Mouse (Mus musculus) ES-Bruce4 (cell line): Measurements from ENCODE around the gene Mesp1. TPM values are rescaled to one million over a fixed set of nuclear protein-coding genes. Genes with fewer than 3 reads are reported as not detected.

Experiments used
- H3K27ac ChIP-seq: 2 replicates; pipeline ENCODE4 v1.5.1; 2012; ENCODE audit warnings: low read length, inconsistent platforms; ENCODE audit not compliant: insufficient read depth
- H3K27me3 ChIP-seq: 2 replicates; pipeline ENCODE4 v1.6.1; 2012; ENCODE audit warnings: mild to moderate bottlenecking, low read length, inconsistent platforms; ENCODE audit not compliant: control insufficient read depth, poor library complexity, insufficient read depth, severe bottlenecking
- H3K36me3 ChIP-seq: 2 replicates; pipeline ENCODE4 v1.6.1; 2012; ENCODE audit warnings: inconsistent platforms, mild to moderate bottlenecking, low read length, moderate library complexity; ENCODE audit not compliant: control insufficient read depth, poor library complexity, insufficient read depth, severe bottlenecking
- H3K4me1 ChIP-seq: one replicate; pipeline ENCODE4 v1.8.1; 2011; ENCODE audit warnings: low read length; ENCODE audit not compliant: control insufficient read depth, insufficient read depth
- H3K4me3 ChIP-seq: 2 replicates; pipeline ENCODE4 v1.5.1; 2011; ENCODE audit warnings: low read depth, mild to moderate bottlenecking, low read length
- H3K9ac ChIP-seq: 2 replicates; pipeline ENCODE4 v1.6.1; 2012; ENCODE audit warnings: low read depth, mild to moderate bottlenecking, inconsistent platforms; ENCODE audit not compliant: poor library complexity, severe bottlenecking
- H3K9me3 ChIP-seq: replicated peaks from 2 replicates; pipeline ENCODE4 v1.6.1; 2012; ENCODE audit warnings: mild to moderate bottlenecking, low read length, inconsistent platforms; ENCODE audit not compliant: control insufficient read depth, poor library complexity, insufficient read depth, severe bottlenecking
- CTCF ChIP-seq: IDR thresholded peaks from one replicate; pipeline ENCODE4 v1.8.1; 2011; ENCODE audit warnings: low read depth, low read length
- EP300 ChIP-seq: IDR thresholded peaks from 2 replicates; pipeline ENCODE4 v1.6.1; 2011; ENCODE audit warnings: low read depth, low read length; ENCODE audit not compliant: insufficient read depth
- POLR2A ChIP-seq: IDR thresholded peaks from one replicate; pipeline ENCODE4 v1.8.1; 2011; ENCODE audit warnings: low read length; ENCODE audit not compliant: insufficient read depth
- polyA plus RNA-seq: library from polyadenylated mRNA; stranded (reverse); fragments of >200 nt; gene quantifications from 2 replicates; pipeline ENCODE4 v1.2.4, GENCODE M21; 2011; ENCODE audit warnings: low read depth; ENCODE audit not compliant: missing spikeins, insufficient read depth, insufficient read length

The Mesp1 gene
- polyA plus RNA-seq: not detected in 2 replicates

DNA sequence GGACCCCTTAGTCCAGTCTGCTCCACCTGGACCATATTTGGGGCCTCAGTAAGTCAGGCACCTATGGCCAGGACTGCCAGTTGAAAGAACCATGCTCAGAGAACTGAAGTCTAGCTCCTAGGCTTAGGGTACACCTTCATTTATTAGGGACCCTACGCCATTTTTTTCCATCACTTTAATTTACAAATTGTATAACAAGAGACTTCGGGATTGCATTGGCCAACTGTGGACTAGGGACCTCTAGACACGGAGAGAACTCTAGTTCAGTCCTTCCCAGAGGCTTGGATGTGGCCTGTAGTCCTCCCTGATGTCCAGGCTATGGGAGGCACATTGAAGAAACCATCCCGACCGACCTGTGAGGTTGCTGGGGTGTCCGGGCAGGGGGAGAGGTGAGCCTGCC lies at the start of gene Mesp1:
Gene Mesp1, minus strand, starts transcription at position 101 of the 400 bp plus-strand sequence.
- Histone ChIP-seq H3K9me3 (no peaks in the 10 kb centered on the region), H3K9ac (peak within 1 kb of the TSS; percentile 16), H3K27ac (no peak within 1 kb of the TSS), H3K27me3 (no peaks in the 10 kb centered on the region), H3K4me1 (no peaks in the 10 kb centered on the region), H3K4me3 (peak within 1 kb of the TSS; percentile 65), H3K36me3 (no peaks in the 10 kb centered on the region)
- TF ChIP-seq EP300 (no peak), CTCF (no peak)

DNA sequence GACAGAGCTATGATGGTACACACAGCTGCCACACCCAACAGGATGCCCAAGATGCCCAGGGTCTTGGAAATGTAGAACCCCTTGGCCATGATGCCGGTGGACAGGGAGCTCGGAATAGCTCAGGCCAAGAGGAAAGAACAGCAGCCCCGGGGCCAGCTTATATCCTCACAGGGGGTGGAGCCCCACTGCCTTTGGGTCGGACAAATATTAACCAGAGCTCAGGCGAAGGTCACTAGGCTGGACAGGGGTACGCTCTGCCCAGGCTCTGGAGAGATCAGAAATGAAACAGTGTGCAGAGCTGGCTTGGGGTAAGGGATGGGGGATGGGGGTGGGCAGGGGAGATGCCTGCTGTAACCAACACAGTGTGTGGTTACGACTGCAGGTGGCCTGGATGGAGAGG lies 48.6 kb upstream of the Mesp1 start:
- Histone ChIP-seq H3K9ac (no peak overlapping the region), H3K4me1 (no peaks in the 10 kb centered on the region), H3K27me3 (no peaks in the 10 kb centered on the region), H3K36me3 (no peaks in the 10 kb centered on the region), H3K9me3 (no peaks in the 10 kb centered on the region), H3K4me3 (no peak overlapping the region), H3K27ac (no peak overlapping the region)
- TF ChIP-seq POLR2A (no peak), CTCF (no peak), EP300 (no peak)

DNA sequence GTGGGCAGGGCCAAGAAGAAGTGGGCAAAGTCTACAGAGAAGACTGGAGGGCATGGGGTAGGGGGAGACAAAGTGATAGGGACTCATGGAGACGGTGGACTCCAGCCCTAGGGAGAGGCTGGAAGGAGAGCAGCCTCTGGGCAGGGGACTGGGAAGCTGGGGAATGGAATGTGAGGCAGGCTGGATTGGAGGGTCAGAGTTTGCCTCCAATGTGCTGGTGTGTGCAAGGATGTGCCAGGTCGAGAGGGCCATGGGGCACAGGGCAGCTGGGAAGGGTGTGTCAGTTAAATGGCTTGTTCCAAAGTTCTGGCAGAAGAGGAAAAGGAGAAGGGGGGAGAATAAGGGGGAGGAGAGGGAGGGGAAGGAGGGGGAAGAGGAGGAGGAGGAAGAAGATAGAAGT lies 43.7 kb upstream of the Mesp1 start:
- no peaks in the 10 kb centered on the region for H3K9me3 ChIP-seq
- no peaks in the 10 kb centered on the region for H3K36me3 ChIP-seq
- no peak overlapping the region for H3K9ac ChIP-seq
- H3K27ac ChIP-seq: no peak overlapping the region
- no peak for TF ChIP-seq EP300
- no peak for TF ChIP-seq POLR2A
- TF ChIP-seq CTCF: no peak
- H3K4me1 ChIP-seq: no peaks in the 10 kb centered on the region
- no peaks in the 10 kb centered on the region for H3K27me3 ChIP-seq
- H3K4me3 ChIP-seq: no peak overlapping the region

- Histone ChIP-seq H3K9ac (no peak overlapping the region), H3K4me1 (no peaks in the 10 kb centered on the region), H3K27ac (no peak overlapping the region), H3K36me3 (no peaks in the 10 kb centered on the region), H3K27me3 (no peaks in the 10 kb centered on the region), H3K4me3 (no peak overlapping the region), H3K9me3 (no peaks in the 10 kb centered on the region)
- TF ChIP-seq EP300 (no peak), POLR2A (no peak), CTCF (no peak)
Observed at GRCm38 (mm10) chr7:79835196-79835595, 41.6 kb upstream of the Mesp1 start.

- Histone ChIP-seq H3K27ac (no peak overlapping the region), H3K9me3 (no peaks in the 10 kb centered on the region), H3K9ac (no peak overlapping the region), H3K4me3 (no peak overlapping the region), H3K4me1 (no peaks in the 10 kb centered on the region), H3K36me3 (no peaks in the 10 kb centered on the region), H3K27me3 (no peaks in the 10 kb centered on the region)
- TF ChIP-seq CTCF (no peak), POLR2A (no peak), EP300 (no peak)
Observed at GRCm38 (mm10) chr7:79832980-79833379, 39.4 kb upstream of the Mesp1 start.

DNA sequence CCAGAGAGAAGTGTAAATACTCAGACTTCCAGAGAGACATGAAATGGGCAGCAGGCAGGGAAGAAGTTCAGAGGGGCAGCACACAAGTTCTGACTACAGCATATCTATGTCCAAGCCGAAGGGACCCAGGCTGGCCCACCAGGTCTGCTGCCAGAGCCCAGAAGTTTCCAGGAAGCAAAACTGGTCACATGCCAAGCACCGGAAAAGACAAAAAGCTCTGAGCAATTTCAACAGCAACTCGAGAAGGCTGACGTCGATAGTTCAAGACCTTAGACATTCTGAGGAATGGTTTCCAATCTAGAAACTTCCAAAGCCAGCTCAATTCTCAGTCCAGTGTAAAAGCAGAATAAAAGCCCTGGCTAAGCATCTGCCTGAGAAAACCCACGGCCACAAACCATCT lies 38.0 kb upstream of the Mesp1 start:
- Histone ChIP-seq H3K4me1 (no peaks in the 10 kb centered on the region), H3K27ac (no peak overlapping the region), H3K36me3 (no peaks in the 10 kb centered on the region), H3K9me3 (no peaks in the 10 kb centered on the region), H3K9ac (no peak overlapping the region), H3K27me3 (no peaks in the 10 kb centered on the region), H3K4me3 (no peak overlapping the region)
- no peak for TF ChIP-seq POLR2A
- no peak for TF ChIP-seq CTCF
- no peak for TF ChIP-seq EP300
